Mouse (Mus musculus) ES-E14 (cell line): ENCODE measurements around the gene Prmt8. TPM values are rescaled to one million over a fixed set of nuclear protein-coding genes. Genes with fewer than 3 reads are reported as not detected.

Experiments used
- DNase-seq: peaks from one replicate; pipeline ENCODE4 v3.0.0-alpha.2; 2013; ENCODE audit warnings: low read depth, low spot score
- H3K27ac ChIP-seq: 2 replicates; pipeline ENCODE4 v1.5.1; 2012; ENCODE audit warnings: low read depth, mild to moderate bottlenecking, low read length, moderate library complexity, mixed read lengths; ENCODE audit not compliant: poor library complexity, insufficient read depth, severe bottlenecking
- H3K36me3 ChIP-seq: 2 replicates; pipeline ENCODE4 v1.6.1; 2012; ENCODE audit warnings: mild to moderate bottlenecking, low read length, moderate library complexity, mixed read lengths; ENCODE audit not compliant: control insufficient read depth, poor library complexity, insufficient read depth, severe bottlenecking
- H3K4me1 ChIP-seq, 2 experiments: fragments of 150-350 bp in 1 of 2; sonication (generic) in 1 of 2; 2 replicates each; pipeline ENCODE4 v1.6.1; 2012; ENCODE audit warnings: low read length in 2 of 2, mild to moderate bottlenecking in 1 of 2, mixed read lengths in 1 of 2; ENCODE audit not compliant: control insufficient read depth in 2 of 2, insufficient read depth in 2 of 2, poor library complexity in 1 of 2
- H3K4me3 ChIP-seq, 2 experiments: fragments of 150-350 bp in 1 of 2; sonication (generic) in 1 of 2; 2 replicates each; pipeline ENCODE4 v1.5.1; 2012; ENCODE audit warnings: low read length in 2 of 2, low read depth in 1 of 2, mild to moderate bottlenecking in 1 of 2, mixed read lengths in 1 of 2; ENCODE audit not compliant: insufficient read depth in 1 of 2, poor library complexity in 1 of 2, severe bottlenecking in 1 of 2
- H3K9ac ChIP-seq: 2 replicates; pipeline ENCODE4 v1.6.1; 2012; ENCODE audit warnings: low read depth, mild to moderate bottlenecking, low read length, mixed read lengths; ENCODE audit not compliant: poor library complexity, insufficient read depth, severe bottlenecking
- H3K9me3 ChIP-seq: fragments of 150-350 bp; sonication (generic); 2 replicates; pipeline ENCODE4 v1.6.1; 2012; ENCODE audit warnings: low read depth, mild to moderate bottlenecking, low read length; ENCODE audit not compliant: control insufficient read depth, insufficient read depth
- CHD2 ChIP-seq: IDR thresholded peaks from 2 replicates; pipeline ENCODE4 v1.6.1; 2014; ENCODE audit warnings: mild to moderate bottlenecking, low read depth, low read length, inconsistent platforms
- HCFC1 ChIP-seq: IDR thresholded peaks from 2 replicates; pipeline ENCODE4 v1.6.1; 2012; ENCODE audit warnings: low read length, inconsistent platforms, borderline replicate concordance; ENCODE audit not compliant: insufficient read depth
- MAFK ChIP-seq: IDR thresholded peaks from 2 replicates; pipeline ENCODE4 v1.6.1; 2014; ENCODE audit warnings: mild to moderate bottlenecking, low read depth, low read length, inconsistent platforms; ENCODE audit not compliant: insufficient read depth
- ZC3H11A ChIP-seq: IDR thresholded peaks from 2 replicates; pipeline ENCODE4 v1.6.1; 2012; ENCODE audit warnings: low read depth, mild to moderate bottlenecking, inconsistent platforms, low read length, borderline replicate concordance
- ZNF384 ChIP-seq: IDR thresholded peaks from 2 replicates; pipeline ENCODE4 v1.6.1; 2012; ENCODE audit warnings: low read depth, low read length, inconsistent platforms
- in situ Hi-C, 2 experiments: fragments of 600-800 bp; cut with MboI; formaldehyde crosslinking; loops; one replicate each; pipeline ENCODE4 v1.15.1; 2025; ENCODE audit warnings: low sequenced_read_pairs in 2 of 2, inconsistent platforms in 1 of 2; ENCODE audit not compliant: unreplicated experiment in 2 of 2
- total RNA-seq: library from RNA; depleted of rRNA; stranded (reverse); fragments of 300-350 nt; gene quantifications from 2 replicates; pipeline ENCODE4 v1.2.3, GENCODE M21; 2012; rRNA removed

The Prmt8 gene
- total RNA-seq, 1 experiment, result 2.1 TPM

DNA sequence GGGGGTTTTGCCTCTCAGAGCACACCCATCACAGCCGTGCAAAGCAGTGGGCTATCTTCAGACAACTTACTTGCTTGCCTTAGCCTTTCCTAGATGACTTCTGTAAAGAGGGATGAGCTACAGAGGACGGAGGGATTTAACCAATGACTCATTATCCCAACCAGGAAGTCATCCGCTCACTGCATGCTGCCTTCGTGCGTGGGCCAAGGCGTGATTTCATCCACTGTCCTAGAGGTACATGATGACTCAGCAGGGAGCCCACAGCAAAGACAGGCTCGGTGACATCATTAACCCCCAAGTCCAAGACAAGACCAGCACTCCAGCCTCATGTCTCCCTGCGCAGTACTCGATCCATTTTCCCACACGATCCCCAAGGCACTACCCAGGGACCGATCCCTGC, 112.1 kb downstream of the Prmt8 start:
- DNase-seq, result no peak
- in situ Hi-C loops, result no loop called here
- H3K9me3 ChIP-seq, result no peaks in the 10 kb centered on the region
- H3K4me3 ChIP-seq, result no peak overlapping the region
- no peak overlapping the region for H3K9ac ChIP-seq
- TF ChIP-seq MAFK (no peak), ZC3H11A (no peak), ZNF384 (no peak)
- no peak overlapping the region for H3K27ac ChIP-seq
- H3K36me3 ChIP-seq, result no peaks in the 10 kb centered on the region
- H3K4me1 ChIP-seq, result no peaks in the 10 kb centered on the region

DNA sequence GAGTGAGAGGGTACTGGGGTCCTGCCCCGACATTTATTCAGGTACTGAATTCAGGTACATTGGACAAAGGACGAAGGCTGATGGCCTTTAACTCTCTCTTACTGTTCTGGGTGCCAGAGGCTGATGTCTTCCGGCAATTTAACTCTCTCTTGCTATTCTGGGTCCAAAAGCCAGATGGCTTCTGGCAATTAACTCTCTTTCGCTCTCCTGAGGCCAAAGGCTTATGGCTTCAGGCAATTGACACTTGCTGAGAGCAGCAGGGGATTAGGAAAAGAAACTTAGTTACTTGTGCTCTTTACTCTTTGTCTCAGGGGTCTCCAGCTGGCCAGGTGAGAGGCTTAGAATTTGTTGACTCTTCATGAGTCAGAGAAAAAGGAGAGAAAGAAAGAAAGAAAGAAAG, 113.3 kb downstream of the Prmt8 start:
- DNase-seq, result no peak
- TF ChIP-seq ZC3H11A (no peak), HCFC1 (no peak), CHD2 (no peak)
- Histone ChIP-seq H3K4me1 (no peaks in the 10 kb centered on the region), H3K9me3 (no peaks in the 10 kb centered on the region), H3K27ac (no peak overlapping the region), H3K4me3 (no peak overlapping the region), H3K36me3 (no peaks in the 10 kb centered on the region), H3K9ac (no peak overlapping the region)
- in situ Hi-C loops, result no loop called here

DNA sequence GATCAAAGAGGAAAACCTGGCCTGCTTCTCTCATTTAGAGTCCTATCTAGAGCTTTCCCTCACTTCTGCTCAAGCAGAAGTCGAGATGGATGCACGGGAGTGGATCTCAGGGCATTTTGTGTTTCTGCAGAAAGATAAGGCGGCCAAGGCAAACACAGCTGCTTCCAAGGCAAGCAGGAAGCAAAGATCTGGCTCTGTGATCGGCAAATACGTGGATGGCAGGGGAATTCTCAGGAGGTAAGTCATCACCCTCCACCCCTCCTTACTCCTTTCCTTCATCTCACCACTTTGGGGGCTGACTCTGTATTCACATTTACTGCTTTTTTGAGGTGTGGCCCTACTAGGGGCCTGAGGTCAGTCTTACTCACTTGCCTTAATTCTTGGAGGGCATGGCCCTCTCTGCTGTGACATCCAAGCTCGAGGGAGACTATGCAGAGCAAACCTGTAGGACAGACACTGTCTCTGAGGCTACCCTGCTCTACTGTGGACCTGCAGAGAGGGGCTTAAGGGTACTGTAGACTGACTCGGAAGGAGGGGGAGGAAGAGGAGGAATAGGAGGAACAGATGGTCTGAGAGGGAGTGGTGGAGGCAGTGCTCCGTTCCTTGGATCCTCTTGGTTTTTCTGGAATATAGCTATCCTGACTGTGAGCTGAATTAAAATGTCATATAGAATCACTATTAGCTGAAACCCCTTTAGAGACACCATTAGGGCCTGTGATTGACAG, 128.0 kb downstream of the Prmt8 start:
- Histone ChIP-seq H3K9me3 (no peaks in the 10 kb centered on the region), H3K27ac (no peak overlapping the region), H3K36me3 (no peaks in the 10 kb centered on the region), H3K4me3 (no peak overlapping the region), H3K9ac (no peak overlapping the region), H3K4me1 (peaks cover 3 to 4% of the 10 kb centered on the region in 2 experiments; a peak in 1 of 4 replicates)
- in situ Hi-C loops, result no loop called here
- DNase-seq, result no peak
- TF ChIP-seq HCFC1, result no peak
- no peak for TF ChIP-seq MAFK
- TF ChIP-seq ZNF384, result no peak
- no peak for TF ChIP-seq CHD2
- no peak for TF ChIP-seq ZC3H11A

Other genes with a start within 250 kb of the Prmt8 start
- 0.76 and 0.95 TPM in 2 replicates for gene Cracr2a, start 208.1 kb downstream of the Prmt8 start, total RNA-seq
- 0.11 and 0.13 TPM in 2 replicates for gene Tspan11, start 118.1 kb upstream of the Prmt8 start, total RNA-seq